Mouse (Mus musculus) neutrophil, adult 65 days (primary cell): Measurements from ENCODE around the gene Vmn1r46. TPM values are rescaled to one million over a fixed set of nuclear protein-coding genes. Genes with fewer than 3 reads are reported as not detected.

ENCODE experiments used
- total RNA-seq: library from RNA; stranded (reverse); gene quantifications from 2 replicates; pipeline ENCODE4 v1.2.4, GENCODE M21; 2023

Vmn1r46 gene
- not detected in 2 replicates for total RNA-seq

GRCm38 (mm10) chr6:89969013-89969412 lies at the start of gene Vmn1r46:
TSS of gene Vmn1r46 (plus strand) at chr6:89969313.

GRCm38 (mm10) chr6:89940498-89940897 lies 28.6 kb upstream of the Vmn1r46 start, which contains the start of gene Vmn1r45:
TSS of gene Vmn1r45 (minus strand) at chr6:89940598.

GRCm38 (mm10) chr6:90015847-90016246 lies 46.7 kb downstream of the Vmn1r46 start, which contains the start of gene Vmn1r47:
TSS of gene Vmn1r47 (plus strand) at chr6:90016147.

Other genes with a start within 250 kb of the Vmn1r46 start
- not detected in 2 replicates for gene Vmn1r41, start 228.5 kb upstream of the Vmn1r46 start, total RNA-seq
- not detected in 2 replicates for gene Vmn1r42, start 92.9 kb upstream of the Vmn1r46 start, total RNA-seq
- gene Vmn1r43, start 92.9 kb upstream of the Vmn1r46 start, total RNA-seq: not detected in 2 replicates
- not detected in 2 replicates for gene Vmn1r44, start 85.7 kb upstream of the Vmn1r46 start, total RNA-seq
- not detected in 2 replicates for gene Vmn1r45, start 28.7 kb upstream of the Vmn1r46 start, total RNA-seq
- not detected in 2 replicates for gene Vmn1r47, start 46.8 kb downstream of the Vmn1r46 start, total RNA-seq
- not detected in 2 replicates for gene Vmn1r48, start 67.5 kb downstream of the Vmn1r46 start, total RNA-seq
- not detected in 2 replicates for gene Vmn1r49, start 109.2 kb downstream of the Vmn1r46 start, total RNA-seq
- not detected in 2 replicates for gene Vmn1r50, start 132.1 kb downstream of the Vmn1r46 start, total RNA-seq
- not detected in 2 replicates for gene Vmn1r51, start 153.3 kb downstream of the Vmn1r46 start, total RNA-seq
- not detected in 2 replicates for gene Vmn1r52, start 205.5 kb downstream of the Vmn1r46 start, total RNA-seq
- not detected in 2 replicates for gene V1ra8, start 233.5 kb downstream of the Vmn1r46 start, total RNA-seq